Mouse (Mus musculus) left cerebral cortex, adult 8-10 months (tissue): ENCODE measurements at regions not wholly inside any gene's neighbourhood (a gene's known extent, or its start where the extent isn't known, plus 50 kb on each side); places are given as distances from the start of the nearest gene placed in this dataset.
"Not testable (repeated sequence)": the region's sequence is repeated elsewhere in the genome, so short reads cannot be mapped to it uniquely, and the experiment has no call there.

Experiments used
- DNase-seq, 2 experiments: peaks; one replicate each; pipeline ENCODE4 v3.0.0; 2022; ENCODE audit warnings: low spot score in 2 of 2

- no peak for DNase-seq
Measured at GRCm38 (mm10) chr12:36933118-36933610, 175.2 kb upstream of the Meox2 start.

GRCm38 (mm10) chr12:36943903-36944302 is 164.4 kb upstream of the Meox2 start:
- DNase-seq: no peak

- no peak for DNase-seq
Measured at GRCm38 (mm10) chr12:36945964-36946363, 162.4 kb upstream of the Meox2 start.

- no peak for DNase-seq
Measured at GRCm38 (mm10) chr12:36947902-36948301, 160.4 kb upstream of the Meox2 start.

- no peak for DNase-seq
Measured at GRCm38 (mm10) chr12:36949096-36949738, 159.1 kb upstream of the Meox2 start.

- DNase-seq: no peak
Measured at GRCm38 (mm10) chr12:36974432-36975094, 133.8 kb upstream of the Meox2 start.

DNA sequence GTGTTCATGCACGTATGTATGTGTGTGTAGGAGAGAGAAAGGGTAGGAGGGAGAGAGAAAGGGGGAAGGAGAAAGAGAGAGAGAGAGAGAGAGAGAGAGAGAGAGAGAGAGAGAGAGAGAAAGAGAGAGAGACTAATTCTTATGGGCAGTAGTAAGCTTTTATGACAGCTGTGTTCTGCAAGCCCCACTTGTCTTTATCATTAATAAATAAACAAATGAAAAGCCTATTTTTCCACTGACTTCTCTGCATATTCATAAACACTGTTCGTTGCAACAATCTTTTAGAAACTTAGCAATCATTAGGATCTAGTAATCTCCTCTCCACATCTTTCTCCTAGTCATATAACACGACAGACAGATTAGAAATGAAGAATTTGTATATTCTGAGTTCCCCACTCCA is 131.2 kb upstream of the Meox2 start:
- no peak for DNase-seq

DNA sequence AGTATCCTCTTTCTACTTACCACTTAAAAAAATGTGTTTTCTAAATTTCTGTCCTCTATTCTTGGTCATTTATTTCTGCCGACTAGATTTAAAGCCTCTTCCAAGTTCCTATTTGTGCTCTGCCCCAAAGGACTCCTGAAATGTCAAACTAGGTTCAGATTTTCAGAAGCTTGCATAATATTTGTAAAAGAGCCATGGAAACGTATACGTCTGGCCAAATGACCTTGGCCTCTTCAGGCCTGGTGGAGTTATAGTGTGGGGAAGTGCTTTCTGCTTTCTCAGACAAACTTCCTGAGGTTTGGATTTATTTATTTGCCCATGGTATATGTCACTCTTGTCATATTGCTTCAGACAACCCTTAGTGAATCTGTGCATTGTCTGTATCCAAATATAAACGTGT is 117.2 kb upstream of the Meox2 start:
- no peak for DNase-seq

DNA sequence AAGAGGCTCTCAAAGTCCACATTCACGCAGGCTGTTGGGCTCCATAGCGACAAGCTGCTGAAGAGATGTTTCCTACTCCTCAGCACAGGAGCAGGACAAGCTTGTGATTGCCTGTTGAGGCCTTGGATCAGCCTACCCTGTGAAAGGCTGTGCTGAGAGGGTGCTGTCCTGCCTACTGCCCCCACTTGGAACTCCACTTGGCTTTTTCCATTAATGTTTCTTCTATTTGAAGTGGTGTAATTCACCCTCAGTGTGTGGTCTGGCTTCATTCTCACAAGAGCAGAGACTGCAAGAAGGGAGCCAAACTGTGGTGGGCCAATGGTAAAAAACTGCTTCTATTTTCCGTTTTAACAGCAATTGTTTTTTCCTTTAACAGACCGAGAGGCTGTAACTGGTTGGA is 116.4 kb upstream of the Meox2 start:
- DNase-seq: no peak

DNA sequence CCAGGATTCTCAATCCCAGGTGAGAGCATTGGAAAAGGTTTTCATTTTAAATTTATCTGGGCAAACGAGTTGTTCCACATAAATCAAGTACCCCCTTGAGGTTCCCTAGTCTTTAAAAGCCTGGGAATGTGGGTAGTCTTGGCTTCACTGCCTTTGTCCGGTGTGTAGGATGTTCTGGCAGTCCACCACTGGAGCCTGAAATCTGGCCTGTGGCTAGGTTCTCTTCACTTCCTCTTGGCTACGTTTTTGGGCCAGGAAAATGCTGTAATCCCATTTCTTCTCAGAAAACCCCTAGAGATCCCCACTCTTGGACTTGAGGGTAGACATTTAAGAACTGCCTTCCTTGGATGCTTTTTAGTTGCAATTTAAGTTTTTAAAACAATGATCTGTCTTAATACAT is 106.9 kb upstream of the Meox2 start:
- no peak for DNase-seq

DNA sequence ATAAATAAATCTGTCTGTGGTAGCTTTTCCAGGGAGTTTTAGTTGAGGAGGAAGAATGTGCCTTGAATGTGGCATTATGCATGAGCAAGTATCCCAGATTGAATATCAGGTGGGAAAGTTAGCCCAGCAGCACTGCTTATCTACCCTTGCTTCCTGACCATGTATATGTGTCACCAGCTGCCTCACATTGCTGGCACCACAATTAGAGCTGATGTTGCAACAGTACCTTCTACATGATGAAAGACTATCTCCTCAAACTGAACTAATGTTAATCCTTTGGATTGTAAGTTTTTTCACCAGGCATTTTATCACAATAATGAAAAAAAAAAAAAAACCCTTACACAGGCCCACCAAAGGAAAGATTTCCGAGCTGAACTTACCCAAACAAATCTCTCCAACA is 103.1 kb upstream of the Meox2 start:
- DNase-seq: no peak

DNA sequence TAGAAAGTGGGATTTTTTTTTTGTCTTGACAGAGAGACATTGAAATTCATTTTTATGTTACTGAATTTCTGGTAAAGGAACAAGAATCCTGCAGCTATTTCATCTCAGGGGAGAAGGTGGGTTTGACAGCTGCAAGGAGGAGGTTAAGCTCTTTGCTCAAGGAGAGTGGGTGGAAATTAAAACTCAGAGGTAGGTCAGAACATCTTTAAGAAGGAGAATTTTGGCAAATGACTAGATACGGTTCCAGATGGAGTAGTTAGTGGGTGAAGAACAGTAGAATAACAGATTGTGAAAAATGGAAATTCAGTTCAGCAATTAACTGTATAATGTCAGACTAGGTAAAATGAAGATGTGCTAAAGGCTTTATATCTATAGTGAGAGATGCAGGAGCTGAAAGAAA is 98.0 kb upstream of the Meox2 start:
- no peak for DNase-seq

GRCm38 (mm10) chr12:37014401-37014800 is 93.9 kb upstream of the Meox2 start:
- DNase-seq: no peak

DNA sequence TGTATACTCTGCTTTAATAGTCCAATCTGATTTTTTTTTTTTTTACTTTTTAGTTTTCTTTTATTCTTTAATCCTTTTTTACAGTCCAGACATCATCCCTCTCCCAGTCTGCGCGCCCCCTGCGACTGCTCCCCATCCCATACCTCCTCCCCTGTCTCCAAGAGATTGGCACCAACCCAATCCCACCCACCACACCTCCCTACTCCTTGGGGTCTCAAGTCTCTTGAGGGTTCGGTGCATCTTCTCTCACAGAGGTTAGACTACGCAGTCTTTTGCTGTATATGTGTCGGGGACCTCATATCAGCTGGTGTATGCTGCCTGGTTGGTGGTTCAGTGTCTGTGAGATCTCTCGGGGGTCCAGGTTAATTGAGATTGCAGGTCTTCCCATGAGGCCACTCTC is 93.4 kb upstream of the Meox2 start:
- DNase-seq: not testable (repeated sequence)

- DNase-seq: peak in 1 of 2 experiments; percentile 6
Measured at GRCm38 (mm10) chr12:37015474-37016248, 92.7 kb upstream of the Meox2 start.

- DNase-seq: no peak
Measured at GRCm38 (mm10) chr12:37047191-37047590, 61.1 kb upstream of the Meox2 start.

DNA sequence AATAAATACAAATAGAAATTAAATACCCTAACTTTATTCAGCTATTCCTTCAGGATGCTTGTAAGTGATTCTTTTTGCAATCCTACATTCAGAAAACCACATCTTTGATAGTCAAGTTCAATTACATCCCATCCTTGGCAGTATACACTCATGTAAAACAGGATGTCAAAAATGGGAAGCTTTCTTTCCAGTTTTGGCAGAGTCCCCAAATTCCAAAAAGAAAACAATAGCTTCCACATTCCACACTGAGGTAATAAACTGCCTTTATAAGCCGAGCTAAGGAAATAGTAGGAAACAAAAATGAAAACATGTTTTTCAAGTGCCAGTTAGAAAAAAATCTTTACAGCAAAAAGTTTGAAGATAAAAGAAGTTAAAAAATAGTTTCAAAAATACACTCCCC is 57.7 kb upstream of the Meox2 start:
- no peak for DNase-seq

DNA sequence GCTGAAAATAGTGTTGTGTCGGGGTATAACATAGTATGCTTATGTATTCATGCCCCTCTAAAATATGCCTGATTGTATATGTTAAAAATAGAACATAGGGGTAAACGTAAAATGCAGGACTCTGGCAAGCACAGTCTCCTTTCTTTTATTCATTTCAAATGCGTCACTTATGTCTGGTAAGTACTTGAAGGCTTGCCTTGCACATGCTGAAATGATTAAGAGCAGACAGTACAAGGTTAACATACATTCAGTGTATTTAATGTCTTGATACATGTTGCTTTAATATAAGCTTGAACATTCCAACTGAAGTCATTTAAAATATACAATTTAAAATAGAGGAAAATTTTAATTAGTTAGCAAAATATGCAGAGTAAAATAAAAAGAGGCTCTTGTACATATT is 50.9 kb upstream of the Meox2 start:
- DNase-seq: no peak
